Mouse (Mus musculus) small intestine, adult 2 months (tissue): Measurements from ENCODE around the gene Cdh15.

ENCODE experiments used
- CTCF ChIP-seq: fragments of 200-500 bp; IDR thresholded peaks from 2 replicates; pipeline ENCODE4 v1.5.1; 2012; ENCODE audit warnings: low read depth, mild to moderate bottlenecking, control low read depth, inconsistent platforms, low read length, moderate library complexity, mixed read lengths; ENCODE audit not compliant: insufficient replicate concordance, insufficient read length; ENCODE audit errors: extremely low read depth
- POLR2A ChIP-seq: fragments of 200-500 bp; IDR thresholded peaks from 2 replicates; pipeline ENCODE4 v1.6.1; 2012; ENCODE audit warnings: low read depth, mild to moderate bottlenecking, control low read depth, inconsistent platforms, low read length, moderate library complexity

DNA sequence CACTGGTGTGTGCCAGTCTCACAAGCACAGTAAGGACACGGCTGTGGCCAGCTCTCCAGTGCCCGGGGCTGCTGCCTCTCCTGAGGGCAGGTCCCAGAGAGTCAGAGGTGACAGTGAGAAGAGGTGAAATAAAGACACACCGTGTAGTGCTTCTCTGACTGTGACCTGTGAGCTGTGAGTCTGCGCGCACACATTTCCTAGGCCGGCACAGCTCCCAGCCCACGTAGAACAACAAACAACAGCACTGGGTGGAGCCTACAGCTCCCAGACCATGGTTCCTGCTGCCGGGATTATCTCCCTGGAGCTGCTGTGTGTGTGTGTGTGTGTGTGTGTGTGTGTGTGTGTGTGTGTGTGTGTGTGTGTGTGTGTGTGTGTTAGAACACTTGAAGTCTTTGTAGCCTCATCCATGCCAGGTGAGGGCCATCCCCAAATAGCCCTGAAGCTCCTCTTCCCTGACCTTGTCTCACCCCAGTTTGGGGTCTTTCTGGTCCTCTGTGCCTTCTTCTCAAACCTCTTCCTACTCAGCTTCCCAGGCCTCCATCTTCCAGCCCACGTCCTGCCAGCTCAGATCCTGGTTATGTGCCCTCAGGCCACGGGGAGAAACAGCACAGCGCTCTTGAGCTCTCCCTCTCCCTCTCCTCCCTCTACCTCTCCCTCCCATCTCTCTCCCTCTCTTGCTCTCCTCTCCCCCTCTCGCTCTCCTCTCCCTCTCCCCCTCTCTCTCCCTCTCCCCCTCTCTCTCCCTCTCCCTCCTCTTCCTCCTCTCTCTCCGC is 29.9 kb upstream of the Cdh15 start:
- TF ChIP-seq CTCF (no peak), POLR2A (no peak)
